Mouse (Mus musculus) B cell, adult 62 days (primary cell): ENCODE measurements around the gene Dnah9. TPM values are rescaled to one million over a fixed set of nuclear protein-coding genes. Genes with fewer than 3 reads are reported as not detected.

Source experiments
- total RNA-seq: library from RNA; stranded (reverse); gene quantifications from 4 replicates; pipeline ENCODE4 v1.2.4, GENCODE M21; 2023

Dnah9 gene
- not detected in 4 replicates for total RNA-seq

DNA sequence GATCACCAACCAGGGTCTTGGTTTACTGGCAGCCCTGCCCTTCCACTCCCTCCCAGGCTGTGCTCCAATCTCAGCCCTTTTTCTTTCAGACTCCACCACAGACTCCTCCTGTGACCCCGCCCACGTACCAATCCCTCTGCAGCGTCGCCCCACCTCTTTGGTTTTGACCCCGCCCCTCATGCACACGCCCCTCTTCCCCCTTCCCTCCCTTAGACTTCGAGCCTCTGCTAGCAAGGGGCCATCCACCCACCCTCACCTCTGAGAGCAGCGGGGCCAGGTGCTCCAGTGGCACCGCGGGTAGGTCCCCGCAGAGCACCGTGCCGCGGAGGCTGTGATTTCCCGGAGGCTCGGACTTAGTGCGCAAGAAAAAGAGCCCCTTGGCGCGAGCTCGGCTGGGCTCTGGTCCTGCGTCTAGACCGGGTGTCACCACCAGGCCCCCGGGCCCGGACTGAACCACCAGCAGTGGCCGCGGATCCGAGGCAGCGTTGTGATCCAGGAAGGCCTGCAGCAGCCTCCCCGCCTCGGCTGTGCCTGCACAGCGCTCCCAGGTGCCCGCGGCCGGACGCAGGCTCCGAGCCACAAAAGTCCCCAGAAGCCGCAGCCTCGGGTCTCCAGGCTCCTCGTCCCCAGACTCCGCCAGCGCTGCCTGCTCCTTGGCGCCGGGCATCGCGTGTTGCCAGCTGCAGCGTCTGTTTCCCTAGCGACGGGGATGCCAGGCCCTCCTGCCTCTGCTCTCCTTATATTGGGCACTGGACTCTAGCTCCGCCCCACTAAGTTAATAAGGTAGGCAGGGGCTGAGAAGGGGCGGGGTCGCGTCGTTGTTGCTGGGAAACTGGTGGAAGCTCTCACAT is at the start of gene Dnah9:
Dnah9 (minus strand) TSS at position 751 of the 851 bp plus-strand sequence.

DNA sequence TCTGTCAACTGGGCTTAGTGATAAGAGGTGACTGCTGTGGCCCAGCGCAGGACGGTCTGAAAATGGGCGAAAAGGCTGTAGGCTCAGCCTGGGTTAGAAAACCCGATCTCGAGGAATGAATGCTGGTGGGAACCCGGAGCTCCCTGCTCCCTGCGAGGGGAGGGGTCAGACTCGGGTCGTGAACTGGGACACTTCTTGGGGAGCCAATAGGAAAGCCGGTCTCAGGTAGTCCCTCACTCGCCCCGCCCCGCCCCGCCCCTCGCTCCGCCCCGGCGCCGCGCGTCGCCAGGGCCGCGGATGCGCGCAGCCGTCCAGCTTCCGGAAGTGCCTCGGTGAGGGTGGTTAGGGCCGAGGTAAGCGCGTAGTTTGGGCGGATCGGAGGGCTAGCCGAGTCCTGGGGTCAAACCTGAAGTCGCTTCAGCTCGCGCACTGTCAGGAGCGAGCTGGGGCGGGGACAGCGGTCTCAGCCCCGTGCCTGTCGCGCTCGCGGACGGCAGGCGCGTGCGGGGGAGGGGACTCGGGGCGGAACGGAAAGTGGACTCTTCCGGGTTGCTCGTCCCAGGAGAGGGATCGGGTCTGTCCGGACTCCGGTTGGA is 361.3 kb downstream of the Dnah9 start, which contains the start of gene Zkscan6:
Zkscan6 (plus strand) TSS at position 267 of the 596 bp plus-strand sequence.

DNA sequence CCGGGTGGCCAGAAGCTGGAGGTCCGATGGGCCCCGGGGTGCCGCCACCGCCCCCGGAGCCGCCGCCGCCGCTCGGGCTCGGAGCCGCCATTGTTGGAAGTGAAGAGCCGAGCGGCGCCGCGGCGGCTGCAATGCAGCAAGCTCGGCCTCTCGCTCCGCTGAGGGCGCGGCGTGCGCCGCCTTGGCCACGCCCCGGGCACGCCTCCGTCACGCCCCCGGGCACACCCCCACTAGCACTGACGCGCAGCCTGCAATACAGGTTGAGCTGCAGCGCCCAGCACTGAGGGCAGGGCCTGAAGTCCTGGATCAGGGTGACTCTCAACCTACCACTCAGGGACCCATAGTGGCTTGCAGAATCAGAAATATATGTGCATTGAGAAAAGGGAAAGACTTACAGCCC is 380.2 kb downstream of the Dnah9 start, which contains the start of gene Map2k4:
Map2k4 (minus strand) TSS at position 144 of the 400 bp plus-strand sequence.

